Mouse (Mus musculus): ENCODE measurements around the gene Lypd9.
"Not testable (repeated sequence)": the region's sequence is repeated elsewhere in the genome, so short reads cannot be mapped to it uniquely, and the experiment has no call there.

The Lypd9 gene

DNA sequence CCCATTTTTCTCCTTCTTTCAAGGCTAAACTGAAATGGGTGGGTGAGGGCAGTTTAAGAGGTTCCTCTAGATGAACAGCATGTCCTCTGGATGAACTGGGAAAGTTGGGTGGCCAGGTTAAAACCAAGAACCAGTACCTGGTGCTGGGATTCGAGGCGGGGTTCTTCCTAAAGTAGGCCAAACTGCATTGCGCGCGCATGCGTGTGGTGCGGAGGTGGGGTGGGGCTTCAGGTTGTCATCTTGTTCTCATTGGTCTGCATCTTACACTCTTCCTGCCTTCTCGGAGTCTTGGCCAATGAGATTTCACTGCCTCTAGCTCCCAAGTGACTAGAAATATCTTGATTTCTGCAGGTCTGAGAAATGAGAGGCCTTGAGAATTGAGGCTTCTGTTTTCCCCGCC is at the start of gene Lypd9:
Gene Lypd9, minus strand, starts transcription at position 165 of the 400 bp plus-strand sequence.
- no peak for DNase-seq

DNA sequence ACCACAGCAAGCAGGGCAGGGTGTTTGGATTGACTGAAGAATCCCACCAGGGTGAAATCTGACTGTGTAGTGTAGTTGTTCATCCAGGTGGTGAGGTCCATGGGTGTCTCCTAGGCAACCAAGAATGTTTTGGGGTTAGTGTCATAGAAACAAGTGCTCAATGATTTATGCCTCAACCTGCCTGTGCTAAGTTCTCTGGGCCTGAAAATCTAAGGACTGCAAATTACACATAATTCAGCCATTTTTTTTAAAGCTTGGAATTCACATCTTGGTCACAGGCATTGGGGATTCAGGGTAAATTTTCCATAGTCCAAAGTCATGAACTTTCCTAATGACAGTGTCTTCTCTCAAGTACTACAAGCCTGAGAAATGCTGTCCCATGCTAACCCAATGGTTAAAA is 49.7 kb upstream of the Lypd9 start, which contains the start of gene Olfr331:
Gene Olfr331, minus strand, starts transcription at position 101 of the 400 bp plus-strand sequence.
- not testable (repeated sequence) for DNase-seq

DNA sequence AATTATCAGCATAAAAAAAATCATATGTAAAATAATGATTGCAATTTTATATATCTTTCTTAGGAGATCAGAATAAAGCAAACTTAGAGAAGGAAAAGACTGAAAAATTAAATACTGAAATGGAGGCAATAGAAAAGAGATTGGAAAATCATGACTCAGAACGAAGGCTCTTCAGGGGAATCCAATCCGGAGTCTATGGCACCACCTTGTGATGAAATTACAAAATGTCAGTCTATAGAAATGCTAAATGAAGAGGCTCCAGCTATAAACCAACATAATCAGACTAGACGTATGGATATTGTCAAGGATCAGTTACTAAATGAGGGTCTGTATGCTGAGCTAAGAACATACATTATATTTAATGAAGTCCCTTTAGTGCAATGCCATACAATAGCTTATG is 46.6 kb upstream of the Lypd9 start:
- no peak for DNase-seq

DNA sequence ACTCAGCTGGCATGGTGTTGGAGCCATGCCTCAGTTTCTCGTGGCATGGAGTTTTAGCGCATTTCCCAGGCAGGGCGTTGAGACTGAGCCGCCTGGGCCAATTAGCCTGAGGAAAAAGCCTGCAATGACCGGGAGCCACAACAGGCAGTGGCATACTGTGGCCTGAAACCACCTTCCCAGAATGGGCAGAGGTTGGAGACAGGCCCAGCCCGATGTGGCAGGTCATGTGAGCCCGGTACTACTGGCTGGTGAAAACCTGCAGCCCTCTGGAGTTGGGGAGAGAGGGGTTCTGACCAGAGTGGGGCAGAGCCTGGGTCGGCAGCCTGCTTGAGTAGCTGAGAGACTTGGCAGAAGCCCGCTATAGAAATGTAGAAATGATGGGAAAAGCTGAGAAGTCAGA is 46.0 kb upstream of the Lypd9 start:
- DNase-seq = no peak

DNA sequence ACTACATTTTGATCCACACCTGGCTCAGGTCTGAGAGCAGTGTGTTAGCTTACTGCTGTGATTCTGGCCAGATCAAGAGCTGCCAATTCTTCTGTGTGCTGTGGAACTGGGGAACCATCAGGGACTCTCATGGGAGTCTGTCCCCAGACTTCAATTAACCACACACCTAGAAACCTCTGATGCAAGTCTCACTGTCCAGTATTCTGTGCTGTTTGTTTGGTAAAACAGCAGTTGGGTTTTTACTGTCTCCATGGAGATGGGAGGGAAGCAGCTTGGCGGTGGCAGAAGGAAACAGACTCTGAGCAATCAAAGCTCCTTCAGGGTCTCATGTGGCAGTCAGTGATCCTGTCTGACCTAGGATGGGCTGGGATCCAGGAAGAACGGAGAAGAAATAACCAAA is 39.7 kb upstream of the Lypd9 start, which contains the start of gene Olfr332:
Gene Olfr332, minus strand, starts transcription at position 101 of the 400 bp plus-strand sequence.
- DNase-seq = no peak

DNA sequence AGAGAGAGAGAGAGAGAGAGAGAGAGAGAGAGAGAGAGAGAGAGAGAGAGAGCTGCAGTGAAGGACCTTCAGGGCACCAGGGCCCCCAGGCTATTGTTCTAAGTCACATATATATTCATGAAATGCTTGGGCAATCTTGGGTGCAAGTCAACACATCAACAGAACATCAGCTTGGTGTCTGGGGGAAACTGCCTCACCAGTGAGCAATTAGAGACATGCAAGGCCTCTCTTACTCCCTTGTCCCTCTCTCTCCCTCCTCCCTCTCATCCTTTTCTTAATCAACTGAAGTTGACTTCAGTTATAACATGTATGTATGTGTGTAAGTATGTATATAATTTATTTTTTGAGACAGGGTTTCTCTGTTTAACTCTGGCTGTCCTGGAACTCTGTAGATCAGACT is 9.4 kb upstream of the Lypd9 start, which contains the start of gene Olfr30:
Gene Olfr30, minus strand, starts transcription at position 101 of the 400 bp plus-strand sequence.
- DNase-seq = no peak

DNA sequence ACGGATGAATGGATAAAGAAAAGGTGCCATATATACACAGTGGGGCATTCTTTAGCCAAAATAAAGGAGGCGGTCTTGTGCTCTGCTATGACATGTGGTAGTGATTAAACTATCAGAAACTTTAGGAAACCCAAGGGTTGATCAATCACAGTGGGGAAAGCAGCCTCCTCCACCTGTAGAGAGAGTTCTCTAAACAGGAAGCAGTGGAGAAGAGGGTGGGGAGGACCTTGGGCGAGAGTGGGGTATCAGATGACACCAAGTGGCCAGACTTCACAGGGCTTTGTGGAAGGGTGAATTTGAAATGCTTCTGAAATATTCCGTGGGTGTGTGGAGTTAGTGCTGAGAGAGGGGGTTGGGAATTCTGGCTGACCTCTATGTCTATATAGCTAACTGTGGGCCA is 869 bp upstream of the Lypd9 start:
- no peak for DNase-seq

DNA sequence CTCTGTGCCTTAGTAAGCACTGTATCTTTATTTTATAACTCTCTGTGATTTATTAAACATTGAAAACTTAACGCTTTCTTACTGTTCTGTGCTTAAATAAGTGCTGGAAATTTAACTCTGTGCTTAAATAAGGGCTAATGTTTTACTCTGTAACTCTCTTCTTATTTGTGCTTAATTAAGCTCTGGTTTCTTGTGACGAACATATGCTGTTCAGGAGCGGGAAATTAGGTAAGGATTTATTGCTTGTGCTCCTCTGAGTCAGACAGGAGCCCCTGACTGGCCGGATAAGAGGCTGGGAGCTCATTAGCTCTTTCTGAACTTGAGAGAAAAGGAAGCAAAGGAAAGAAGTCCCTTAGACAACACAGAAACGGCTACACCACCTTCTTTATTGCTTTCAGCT is 14.9 kb downstream of the Lypd9 start:
- DNase-seq = no peak

DNA sequence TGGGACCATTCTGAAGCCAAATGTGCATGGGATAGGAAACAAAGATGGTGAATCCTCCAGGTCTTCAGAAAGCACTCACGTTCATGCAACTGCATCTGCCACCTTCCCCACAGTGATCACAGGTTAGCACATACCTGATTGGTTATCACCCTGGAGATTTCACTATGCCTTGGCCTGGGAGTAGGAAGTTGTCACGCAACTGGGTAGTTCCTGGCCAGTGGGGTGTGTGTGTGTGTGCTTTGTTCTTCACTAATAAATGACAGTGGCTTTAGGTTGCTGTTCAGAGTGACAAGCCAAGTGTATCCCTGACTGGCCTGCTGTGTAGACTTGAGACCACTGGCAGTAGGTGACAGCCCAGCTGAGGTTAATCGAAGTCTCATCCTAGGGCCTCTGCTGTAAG is 20.5 kb downstream of the Lypd9 start, which contains the start of gene Gm12253:
Gene Gm12253, plus strand, starts transcription at position 301 of the 400 bp plus-strand sequence.
- no peak for DNase-seq

DNA sequence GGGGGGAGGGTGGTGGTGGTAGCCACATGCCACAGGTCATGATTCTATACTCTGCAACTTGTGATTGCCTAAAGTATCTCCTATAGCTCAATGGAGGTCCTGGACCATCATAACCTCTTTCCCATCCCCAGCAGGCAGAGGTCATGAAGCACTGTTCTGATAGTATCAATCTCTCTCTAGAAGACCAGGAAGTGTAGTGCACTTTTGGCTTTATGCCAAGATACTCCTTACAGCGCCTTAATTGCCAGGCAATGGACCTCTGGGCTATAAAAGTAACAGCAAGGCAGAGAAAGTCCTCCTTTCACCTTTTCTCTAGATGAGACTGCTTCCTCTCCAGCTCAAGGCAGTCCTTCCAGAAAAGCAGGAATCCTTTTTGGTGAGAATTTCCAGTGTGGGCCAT is 31.9 kb downstream of the Lypd9 start, which contains the start of gene 1810065E05Rik:
Gene 1810065E05Rik, plus strand, starts transcription at position 297 of the 400 bp plus-strand sequence.
- DNase-seq = no peak

DNA sequence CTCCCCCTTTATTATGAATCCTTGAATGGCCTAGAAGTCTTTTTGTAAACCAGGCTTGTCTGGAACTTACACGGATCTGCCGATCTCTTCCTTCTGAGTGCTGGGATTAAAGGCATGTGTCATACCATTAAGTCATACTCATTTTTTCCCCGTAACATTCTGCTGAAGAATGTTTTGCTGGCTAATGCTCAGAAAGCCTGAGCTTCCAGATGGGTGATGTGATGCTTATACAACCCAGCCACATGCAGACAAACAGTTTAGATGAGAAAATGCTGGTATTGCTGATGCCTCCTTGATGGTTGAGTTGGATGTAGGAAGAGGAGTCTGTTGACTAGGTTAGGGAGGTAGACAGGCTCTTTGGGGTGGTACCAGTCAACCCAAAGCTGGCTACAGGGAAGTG is 34.4 kb downstream of the Lypd9 start:
- DNase-seq = no peak

DNA sequence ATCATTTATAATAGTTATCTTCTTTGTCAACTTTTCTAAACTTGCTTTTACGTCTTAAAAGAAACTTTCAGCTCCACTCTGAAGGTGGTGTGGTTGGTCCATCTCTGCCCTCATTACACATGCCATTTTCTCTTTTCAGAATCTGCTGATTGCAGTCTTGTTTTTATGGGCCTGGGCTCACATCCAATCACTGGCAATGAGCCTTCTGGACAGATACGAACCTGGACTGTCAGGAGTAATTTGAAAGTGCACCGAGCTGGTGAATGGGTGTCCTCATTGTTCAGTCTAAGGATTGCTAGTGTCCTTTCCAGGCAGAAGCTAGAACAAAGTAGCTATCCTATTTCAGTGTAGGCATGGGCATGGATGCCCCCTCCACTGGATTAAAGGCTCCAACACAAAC is 44.7 kb downstream of the Lypd9 start:
- no peak for DNase-seq

DNA sequence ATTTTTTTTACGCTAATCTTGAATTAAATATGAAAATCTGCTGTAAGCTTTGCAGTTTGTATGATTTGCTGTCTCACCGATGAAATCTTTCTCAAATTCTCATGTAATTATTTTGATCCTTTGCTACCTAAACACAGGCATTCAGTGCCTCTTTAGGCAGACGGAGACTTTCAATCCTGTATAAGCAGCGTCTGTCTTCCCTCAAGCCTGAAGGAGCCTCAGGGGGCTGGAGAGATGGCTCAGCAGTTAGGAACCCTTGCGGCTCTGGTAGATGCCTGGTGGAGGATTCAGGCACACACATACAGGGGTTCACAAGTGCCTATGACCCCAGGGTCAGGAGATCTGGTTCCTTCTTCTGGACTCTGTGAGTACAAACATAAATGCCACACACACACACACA is 52.1 kb downstream of the Lypd9 start:
- DNase-seq = no peak

DNA sequence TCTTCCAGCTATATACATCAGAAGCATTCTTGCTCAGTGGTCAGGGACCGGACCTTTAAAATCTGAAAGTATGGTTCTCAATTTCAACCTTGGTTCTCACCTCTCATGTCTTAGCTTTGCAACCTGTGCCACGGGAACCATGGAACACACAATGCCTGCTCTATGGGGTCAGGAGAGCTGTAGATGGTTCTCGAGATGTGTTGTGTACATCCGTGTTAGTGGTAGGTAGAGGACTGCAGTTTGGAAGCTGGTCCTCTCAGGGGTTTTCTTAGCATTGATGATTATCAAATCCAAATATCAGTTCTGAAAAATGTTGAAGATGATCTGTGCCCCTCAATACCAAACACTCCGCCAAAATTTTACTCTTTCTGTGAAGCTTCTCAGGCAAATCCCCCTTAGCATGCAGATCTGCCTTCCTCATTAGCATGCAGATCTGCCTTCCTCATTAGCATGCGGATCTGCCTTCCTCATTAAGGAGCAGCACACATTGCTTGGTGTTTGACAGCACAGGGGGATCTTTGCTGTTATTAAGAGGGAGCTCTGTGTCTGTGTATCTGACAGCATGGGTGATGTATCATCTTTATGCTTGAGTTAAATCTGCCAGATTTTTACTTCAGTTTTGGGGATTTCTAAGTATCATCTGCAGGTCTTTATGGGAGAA is 52.6 kb downstream of the Lypd9 start:
- DNase-seq = no peak
